Mouse (Mus musculus) heart, postnatal 0 days (tissue): ENCODE measurements at regions not wholly inside any gene's neighbourhood (a gene's known extent, or its start where the extent isn't known, plus 50 kb on each side); places are given as distances from the start of the nearest gene placed in this dataset.

ENCODE experiments used
- CTCF ChIP-seq: IDR thresholded peaks from 2 replicates; pipeline ENCODE4 v1.5.1; 2016; ENCODE audit warnings: antibody characterized with exemption, control low read depth, low read depth
- EP300 ChIP-seq: IDR thresholded peaks from 2 replicates; pipeline ENCODE4 v1.6.1; 2016; ENCODE audit warnings: antibody characterized with exemption, low read depth

- TF ChIP-seq CTCF (no peak), EP300 (no peak)
Observed at GRCm38 (mm10) chr3:61595574-61595973, 229.8 kb upstream of the B430305J03Rik start.
